Mouse (Mus musculus) spleen, postnatal 4 days (tissue): ENCODE data around the gene Grem1.

ENCODE experiments used
- DNase-seq, 2 experiments: peaks; one replicate each; pipeline ENCODE4 v3.0.0; 2022; ENCODE audit warnings: low spot score in 2 of 2

Gene Grem1

GRCm38 (mm10) chr2:113757525-113758310 lies 728 bp downstream of the Grem1 start:
- peak in 1 of 2 experiments; percentile 58 for DNase-seq

- DNase-seq = no peak
Observed at GRCm38 (mm10) chr2:113756924-113757524, 1.4 kb downstream of the Grem1 start.

GRCm38 (mm10) chr2:113749721-113750120 lies 8.7 kb downstream of the Grem1 start:
- no peak for DNase-seq

- no peak for DNase-seq
Observed at GRCm38 (mm10) chr2:113749309-113749708, 9.1 kb downstream of the Grem1 start.

GRCm38 (mm10) chr2:113728581-113728980 lies 29.9 kb downstream of the Grem1 start:
- DNase-seq = no peak

- no peak for DNase-seq
Observed at GRCm38 (mm10) chr2:113714801-113715200, 43.6 kb downstream of the Grem1 start.

GRCm38 (mm10) chr2:113713406-113713805 lies 45.0 kb downstream of the Grem1 start:
- no peak for DNase-seq

GRCm38 (mm10) chr2:113707507-113707906 lies 50.9 kb downstream of the Grem1 start:
- DNase-seq = no peak

- DNase-seq = no peak
Observed at GRCm38 (mm10) chr2:113701507-113701906, 56.9 kb downstream of the Grem1 start.

- peak in 1 of 2 experiments; percentile 7 for DNase-seq
Observed at GRCm38 (mm10) chr2:113696647-113697046, 61.8 kb downstream of the Grem1 start.

GRCm38 (mm10) chr2:113696222-113696621 lies 62.2 kb downstream of the Grem1 start:
- DNase-seq = no peak
